Mouse (Mus musculus): ENCODE data around the gene Rere.
A peak's percentile ranks its signal among the peaks of the same experiment; 100 is the strongest.

Rere gene

GRCm38 (mm10) chr4:150351419-150352075 lies 70.1 kb downstream of the Rere start:
- no peak for DNase-seq

GRCm38 (mm10) chr4:150352736-150353135 lies 71.3 kb downstream of the Rere start:
- DNase-seq, result no peak

GRCm38 (mm10) chr4:150353376-150353900 lies 72.0 kb downstream of the Rere start:
- no peak for DNase-seq

GRCm38 (mm10) chr4:150355801-150356200 lies 74.4 kb downstream of the Rere start:
- DNase-seq, result no peak

- DNase-seq, result no peak
Measured at GRCm38 (mm10) chr4:150361986-150362691, 80.7 kb downstream of the Rere start.

GRCm38 (mm10) chr4:150362858-150363257 lies 81.4 kb downstream of the Rere start:
- no peak for DNase-seq

GRCm38 (mm10) chr4:150364786-150365185 lies 83.3 kb downstream of the Rere start:
- no peak for DNase-seq

- no peak for DNase-seq
Measured at GRCm38 (mm10) chr4:150366510-150367208, 85.2 kb downstream of the Rere start.

- DNase-seq, result peak; percentile 74
Measured at GRCm38 (mm10) chr4:150371580-150372380, 90.3 kb downstream of the Rere start.

GRCm38 (mm10) chr4:150372631-150373041 lies 91.2 kb downstream of the Rere start:
- no peak for DNase-seq

GRCm38 (mm10) chr4:150373111-150374109 lies 92.0 kb downstream of the Rere start:
- DNase-seq, result peak; percentile 16

GRCm38 (mm10) chr4:150374651-150375447 lies 93.4 kb downstream of the Rere start:
- DNase-seq, result no peak

GRCm38 (mm10) chr4:150375448-150375935 lies 94.0 kb downstream of the Rere start:
- DNase-seq, result no peak

- no peak for DNase-seq
Measured at GRCm38 (mm10) chr4:150379313-150379712, 97.9 kb downstream of the Rere start.

- no peak for DNase-seq
Measured at GRCm38 (mm10) chr4:150379772-150380171, 98.3 kb downstream of the Rere start.

- DNase-seq, result no peak
Measured at GRCm38 (mm10) chr4:150380273-150380672, 98.8 kb downstream of the Rere start.

- no peak for DNase-seq
Measured at GRCm38 (mm10) chr4:150382504-150382903, 101.1 kb downstream of the Rere start.

GRCm38 (mm10) chr4:150384405-150384804 lies 103.0 kb downstream of the Rere start:
- DNase-seq, result no peak

GRCm38 (mm10) chr4:150384899-150385298 lies 103.5 kb downstream of the Rere start:
- no peak for DNase-seq

GRCm38 (mm10) chr4:150388518-150388917 lies 107.1 kb downstream of the Rere start:
- no peak for DNase-seq
